Comparison of ENCODE assay signal across 24 mouse cellular contexts in the genomic region with DNA sequence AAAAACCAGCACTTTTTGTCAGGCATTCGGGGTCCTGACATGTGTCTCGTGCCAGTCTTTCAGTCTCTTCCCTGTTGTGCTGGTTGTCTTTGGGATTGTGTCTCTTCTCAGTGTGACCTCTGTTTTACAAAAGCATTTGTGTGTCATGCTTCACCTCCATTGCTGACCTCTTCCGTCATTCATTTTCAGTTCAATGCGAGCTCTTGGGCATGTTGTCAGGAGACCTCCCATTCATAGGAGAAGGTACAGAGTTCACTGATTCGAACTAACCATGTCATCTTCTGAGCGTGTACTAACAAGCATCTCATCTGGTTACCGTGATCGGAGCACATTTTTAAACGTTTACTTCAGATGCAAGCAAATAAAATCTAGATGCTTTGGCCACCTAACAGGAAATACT.
DNase-seq lines count a peak whose midpoint lies in the region; ATAC-seq and TF ChIP-seq lines count a peak whose summit lies in the region.
"Had no signal": no experiment of that assay in that cellular context is flagged by ENCODE, and none has a peak within 500 bp of the region (broad histone marks: within the 10 kb centered on the region; RNA-seq: fewer than 3 reads in every experiment).

No protein-coding gene starts in this region.

- no peak for TF ChIP-seq CTCF in kidney, adult 2 months (conservative IDR thresholded peaks at IDR 0.05; ENCODE audit: insufficient read depth, insufficient read length, low read depth, low read length)

- peaks cover 6% of the 10 kb centered on the region; the same call in 1 of the 2 replicates for H3K36me3 ChIP-seq in kidney, adult 2 months (ENCODE audit: control insufficient read depth, insufficient read depth, low read length)

- TF ChIP-seq POLR2A in kidney, adult 2 months (IDR thresholded peaks at IDR 0.05; ENCODE audit: low read depth, low read length) = no peak

- H3K4me1 ChIP-seq in kidney, adult 2 months (ENCODE audit: control insufficient read depth, insufficient read depth, low read length) = 0 out of 2 replicates have a peak, but pooled peaks cover 4% of the 10 kb centered on the region
- peaks cover 3% of the 10 kb centered on the region; the same call in 1 of the 2 replicates for H3K4me1 ChIP-seq in brown adipose tissue, adult 24 weeks (ENCODE audit: control insufficient read depth, insufficient read depth, insufficient read length, low read length)
- H3K4me1 ChIP-seq: heart, embryonic 12.5 days; hindbrain, embryonic 15.5 days had no signal

- WGBS in kidney, adult 2 months = 66% methylated on average over 9 of the region's 9 CpGs

- no peak overlapping the region for H3K4me3 ChIP-seq in kidney, adult 2 months (ENCODE audit: insufficient read depth, low read depth, low read length)
- no peak overlapping the region for H3K4me3 ChIP-seq in brown adipose tissue, adult 24 weeks (ENCODE audit: insufficient read depth, low read depth, low read length)
- H3K4me3 ChIP-seq: forebrain, embryonic 10.5 days; forebrain, embryonic 13.5 days; heart, embryonic 12.5 days; heart, embryonic 15.5 days; hindbrain, embryonic 15.5 days had no signal

- DNase-seq in embryo, embryonic 10 days (ENCODE audit: low spot score) = peak; percentile 21
- DNase-seq in embryo, embryonic 11 days = no peak
- peak; percentile 29 for DNase-seq in kidney, adult 2 months
- no peak for DNase-seq in kidney, postnatal 10 days
- DNase-seq: adrenal gland, postnatal 10 days; adrenal gland, postnatal 36 days; cerebellum, adult 11-12 months; cerebellum, adult 8-10 months; cerebellum, postnatal 10 days; cerebellum, postnatal 36 days; gastrocnemius, postnatal 10 days; gastrocnemius, postnatal 36 days; heart, postnatal 10 days; heart, postnatal 36 days had no signal

- no peak for ATAC-seq in megakaryocyte progenitor cell, adult 5-6 weeks (replicated peaks; ENCODE audit: poor library complexity)
- ATAC-seq: forebrain, embryonic 13.5 days; forebrain, embryonic 16.5 days; intestine, postnatal 0 days; Patski had no signal

- H3K27ac ChIP-seq in kidney, adult 2 months (ENCODE audit: insufficient read depth, low read depth, low read length) = no peak overlapping the region
- H3K27ac ChIP-seq in brown adipose tissue, adult 24 weeks (replicated peaks; ENCODE audit: low read depth, low read length) = peak overlapping the region; percentile 10; the same call in 1 of the 2 replicates
- H3K27ac ChIP-seq: forebrain, embryonic 10.5 days; forebrain, embryonic 13.5 days; heart, embryonic 15.5 days; hindbrain, embryonic 15.5 days had no signal

- no peaks in the 10 kb centered on the region for H3K27me3 ChIP-seq in kidney, adult 2 months (replicated peaks; ENCODE audit: control insufficient read depth, insufficient read depth, low read length)
- H3K27me3 ChIP-seq: forebrain, embryonic 13.5 days; heart, embryonic 12.5 days; heart, embryonic 15.5 days; hindbrain, embryonic 15.5 days; Patski had no signal

Comparison
In these comparisons a context has a peak if more than half of its experiments do, and no peak if none do; other contexts are left out.
1. DNase-seq: peak in embryo, embryonic 10 days (single experiment) and kidney, adult 2 months (single experiment); none in embryo, embryonic 11 days (single experiment) and kidney, postnatal 10 days (single experiment).